Mouse (Mus musculus): ENCODE data around the gene Trhr2. TPM values are rescaled to one million over a fixed set of nuclear protein-coding genes. Genes with fewer than 3 reads are reported as not detected.

The Trhr2 gene
- polyA plus RNA-seq, 1 experiment from 2014 or later, result not detected

DNA sequence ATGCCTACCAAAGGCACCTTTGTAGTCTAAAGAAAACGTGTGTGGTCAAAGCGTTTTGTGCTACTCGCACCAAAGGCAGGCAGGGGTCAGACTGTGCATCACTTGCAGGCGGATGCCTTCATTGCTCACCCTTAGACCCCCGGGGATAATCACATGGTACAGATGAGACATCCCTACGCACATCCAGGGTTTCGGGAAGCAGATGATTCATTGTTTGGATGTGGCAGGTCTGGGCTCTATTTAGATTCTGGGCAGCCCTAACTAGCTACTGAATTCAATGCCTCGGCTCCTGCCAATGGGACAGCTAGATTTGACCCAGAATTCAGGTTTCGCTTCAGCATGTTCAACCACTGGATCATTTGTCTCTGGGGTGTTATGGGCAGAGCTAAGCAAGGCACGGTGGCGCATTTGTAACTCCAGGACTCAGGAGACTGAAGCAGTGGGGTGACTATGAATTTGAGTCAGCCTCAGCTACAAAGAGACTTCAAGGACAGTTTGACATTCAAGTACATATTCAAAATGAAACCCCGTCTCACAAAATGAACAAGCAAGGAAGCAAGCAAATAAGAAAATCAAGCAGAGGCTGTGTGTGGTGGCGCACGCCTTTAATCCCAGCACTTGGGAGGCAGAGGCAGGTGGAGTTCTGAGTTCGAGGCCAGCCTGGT, 1.3 kb downstream of the Trhr2 start:
- Histone ChIP-seq H3K4me2 (no peak overlapping the region), H3K4me3 (ENCODE audit: low read depth, low read length) (no peak overlapping the region), H3K4me1 (ENCODE audit: control insufficient read depth, insufficient read depth, low read length) (no peaks in the 10 kb centered on the region), H3K36me3 (ENCODE audit: control insufficient read depth, insufficient read depth, low read length) (no peaks in the 10 kb centered on the region), H3K27me3 (ENCODE audit: control insufficient read depth, insufficient read depth, low read length) (no peaks in the 10 kb centered on the region), H3K27ac (ENCODE audit: low read depth, low read length) (no peak overlapping the region), H3K9me3 (ENCODE audit: control insufficient read depth, low read length) (no peaks in the 10 kb centered on the region), H3K9ac (ENCODE audit: low read length) (no peak overlapping the region)
- 81% methylated on average over 15 of the region's 15 CpGs for WGBS
- peak; percentile 67 for DNase-seq (ENCODE audit: low spot score, missing footprints)
- no peak for ATAC-seq (ENCODE audit: low FRiP score)

DNA sequence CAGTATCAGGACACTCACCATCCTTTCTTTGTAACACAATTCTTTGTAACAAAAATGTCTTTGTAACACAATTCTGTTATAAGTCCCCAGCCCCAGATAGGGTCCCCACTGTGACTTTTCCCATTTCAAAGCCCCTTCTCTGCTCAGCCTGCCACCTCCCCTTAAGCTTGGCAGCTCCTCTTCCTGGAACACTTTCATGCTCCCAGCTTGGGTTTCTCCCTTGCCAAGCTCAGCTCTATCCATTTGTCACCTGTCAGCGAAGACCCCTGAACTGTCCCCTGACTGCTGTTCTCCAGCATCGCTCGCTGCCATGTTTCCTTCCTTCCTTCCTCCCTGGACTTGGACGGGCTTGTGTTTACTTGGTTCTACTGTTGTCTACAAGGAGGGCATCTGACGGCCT, 2.9 kb downstream of the Trhr2 start:
- DNase-seq (ENCODE audit: low spot score, missing footprints) (no peak), ATAC-seq (ENCODE audit: low FRiP score) (no peak)
- no peak overlapping the region for H3K4me3 ChIP-seq (ENCODE audit: low read depth, low read length)
- H3K9ac ChIP-seq (ENCODE audit: low read length), result no peak overlapping the region
- H3K27me3 ChIP-seq (ENCODE audit: control insufficient read depth, insufficient read depth, low read length), result no peaks in the 10 kb centered on the region
- WGBS, result 84% methylated on average over 5 of the region's 5 CpGs
- H3K4me2 ChIP-seq, result no peak overlapping the region
- H3K9me3 ChIP-seq (ENCODE audit: control insufficient read depth, low read length), result no peaks in the 10 kb centered on the region
- H3K27ac ChIP-seq (ENCODE audit: low read depth, low read length), result no peak overlapping the region
- no peaks in the 10 kb centered on the region for H3K36me3 ChIP-seq (ENCODE audit: control insufficient read depth, insufficient read depth, low read length)
- no peaks in the 10 kb centered on the region for H3K4me1 ChIP-seq (ENCODE audit: control insufficient read depth, insufficient read depth, low read length)

DNA sequence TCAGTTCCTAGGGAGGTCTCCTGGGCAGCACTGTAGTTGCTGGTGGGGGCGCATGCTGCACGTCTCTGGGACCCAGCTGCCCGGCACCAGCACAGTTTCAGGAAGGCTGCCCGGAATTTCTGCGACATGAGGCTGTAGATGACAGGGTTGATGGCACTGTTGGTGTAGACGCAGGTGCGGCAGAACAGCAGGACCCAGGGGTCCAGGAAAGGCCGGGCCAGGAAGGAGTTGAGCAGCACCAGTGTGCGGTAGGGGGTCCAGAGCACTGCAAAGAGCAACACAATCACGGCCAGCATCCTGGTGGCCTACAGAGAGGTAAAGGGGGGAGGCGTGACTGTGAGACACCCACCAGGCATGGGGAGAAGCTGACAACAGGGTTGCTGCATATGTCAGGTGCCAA, 3.3 kb downstream of the Trhr2 start:
- DNase-seq (ENCODE audit: low spot score, missing footprints) (peak; percentile 49), ATAC-seq (ENCODE audit: low FRiP score) (no peak)
- no peaks in the 10 kb centered on the region for H3K36me3 ChIP-seq (ENCODE audit: control insufficient read depth, insufficient read depth, low read length)
- H3K27ac ChIP-seq (ENCODE audit: low read depth, low read length), result no peak overlapping the region
- no peak overlapping the region for H3K4me3 ChIP-seq (ENCODE audit: low read depth, low read length)
- H3K4me1 ChIP-seq (ENCODE audit: control insufficient read depth, insufficient read depth, low read length), result no peaks in the 10 kb centered on the region
- H3K4me2 ChIP-seq, result no peak overlapping the region
- H3K27me3 ChIP-seq (ENCODE audit: control insufficient read depth, insufficient read depth, low read length), result no peaks in the 10 kb centered on the region
- no peak overlapping the region for H3K9ac ChIP-seq (ENCODE audit: low read length)
- H3K9me3 ChIP-seq (ENCODE audit: control insufficient read depth, low read length), result no peaks in the 10 kb centered on the region
- 62% methylated on average over 11 of the region's 11 CpGs for WGBS

DNA sequence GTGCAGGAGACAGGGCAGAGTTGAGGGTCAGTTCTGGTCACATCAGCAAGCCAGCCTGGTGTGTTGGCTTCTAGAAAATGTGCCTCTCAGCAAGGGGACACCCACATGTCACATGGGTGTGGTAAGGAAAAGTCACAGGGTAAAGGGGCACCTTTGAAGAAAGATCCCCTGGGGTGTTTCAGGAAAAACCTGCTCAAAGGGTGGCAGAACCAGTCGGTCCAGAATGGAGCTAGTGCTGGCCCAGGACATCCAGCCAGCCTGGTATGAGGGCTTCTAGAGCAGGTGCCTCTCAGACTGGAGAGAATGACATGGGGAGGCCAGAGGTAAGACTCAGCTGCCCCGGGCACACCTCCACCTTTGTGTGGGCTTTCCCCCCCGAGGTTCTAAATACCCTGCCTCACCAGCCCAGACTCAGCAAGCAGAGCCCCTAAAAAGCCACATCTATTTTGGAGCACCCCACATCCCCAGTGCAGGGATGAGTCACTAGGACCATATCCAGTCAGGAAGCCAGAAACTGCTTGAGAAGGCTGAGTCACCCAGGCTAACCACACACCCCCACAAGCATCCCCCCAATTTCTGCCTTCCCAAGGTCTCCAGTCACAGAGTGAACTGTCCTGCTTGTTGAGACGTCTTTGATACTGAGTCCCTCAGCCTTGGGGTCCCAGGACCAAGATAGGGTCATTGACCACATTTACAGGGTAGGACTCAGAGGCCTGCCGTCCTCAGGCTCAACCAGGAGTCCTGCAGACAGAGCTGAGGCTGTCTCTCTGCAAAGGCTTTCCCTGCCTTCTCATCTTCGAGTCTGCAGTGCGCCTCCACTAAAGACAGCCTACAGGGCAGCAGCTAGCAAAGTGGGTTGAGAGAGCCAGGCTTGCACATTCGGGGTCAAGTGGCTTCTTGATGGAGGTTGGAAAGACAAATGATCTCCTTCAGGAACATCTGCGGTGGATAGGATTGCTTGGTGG, 4.6 kb downstream of the Trhr2 start:
- no peaks in the 10 kb centered on the region for H3K9me3 ChIP-seq (ENCODE audit: control insufficient read depth, low read length)
- no peaks in the 10 kb centered on the region for H3K27me3 ChIP-seq (ENCODE audit: control insufficient read depth, insufficient read depth, low read length)
- no peak overlapping the region for H3K4me3 ChIP-seq (ENCODE audit: low read depth, low read length)
- H3K27ac ChIP-seq (ENCODE audit: low read depth, low read length), result no peak overlapping the region
- no peak for ATAC-seq (ENCODE audit: low FRiP score)
- H3K36me3 ChIP-seq (ENCODE audit: control insufficient read depth, insufficient read depth, low read length), result no peaks in the 10 kb centered on the region
- peaks cover under 1% of the 10 kb centered on the region for H3K4me1 ChIP-seq (ENCODE audit: control insufficient read depth, insufficient read depth, low read length)
- peak; percentile 74 for DNase-seq (ENCODE audit: low spot score, missing footprints)
- 76% methylated on average over 9 of the region's 9 CpGs for WGBS
- no peak overlapping the region for H3K9ac ChIP-seq (ENCODE audit: low read length)
- no peak overlapping the region for H3K4me2 ChIP-seq

DNA sequence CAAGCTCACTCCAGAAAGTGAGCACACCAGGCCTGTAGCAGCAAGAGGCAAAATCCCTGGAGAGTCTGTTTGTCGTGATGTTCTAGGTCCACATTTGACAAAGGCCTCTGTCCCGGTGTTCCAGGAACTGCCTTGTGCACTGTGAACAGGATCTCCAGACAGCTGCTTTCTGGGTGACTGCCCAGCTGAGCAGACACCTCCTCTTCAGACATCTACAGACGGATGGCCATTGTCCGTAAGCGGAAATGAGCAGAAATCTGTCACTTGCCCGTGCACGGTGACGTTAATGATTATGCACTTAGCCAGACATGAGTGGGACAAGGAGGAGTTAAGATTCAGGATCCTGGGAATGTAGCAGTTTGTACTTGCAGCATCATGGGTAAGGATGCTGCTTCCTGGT, 6.4 kb downstream of the Trhr2 start:
- WGBS, result 89% methylated on average over 8 of the region's 8 CpGs
- no peaks in the 10 kb centered on the region for H3K9me3 ChIP-seq (ENCODE audit: control insufficient read depth, low read length)
- H3K27me3 ChIP-seq (ENCODE audit: control insufficient read depth, insufficient read depth, low read length), result no peaks in the 10 kb centered on the region
- no peak overlapping the region for H3K27ac ChIP-seq (ENCODE audit: low read depth, low read length)
- no peak overlapping the region for H3K9ac ChIP-seq (ENCODE audit: low read length)
- H3K4me2 ChIP-seq, result no peak overlapping the region
- H3K4me3 ChIP-seq (ENCODE audit: low read depth, low read length), result no peak overlapping the region
- DNase-seq (ENCODE audit: low spot score, missing footprints) (no peak), ATAC-seq (ENCODE audit: low FRiP score) (no peak)
- H3K36me3 ChIP-seq (ENCODE audit: control insufficient read depth, insufficient read depth, low read length), result no peaks in the 10 kb centered on the region
- H3K4me1 ChIP-seq (ENCODE audit: control insufficient read depth, insufficient read depth, low read length), result peaks cover 14% of the 10 kb centered on the region

DNA sequence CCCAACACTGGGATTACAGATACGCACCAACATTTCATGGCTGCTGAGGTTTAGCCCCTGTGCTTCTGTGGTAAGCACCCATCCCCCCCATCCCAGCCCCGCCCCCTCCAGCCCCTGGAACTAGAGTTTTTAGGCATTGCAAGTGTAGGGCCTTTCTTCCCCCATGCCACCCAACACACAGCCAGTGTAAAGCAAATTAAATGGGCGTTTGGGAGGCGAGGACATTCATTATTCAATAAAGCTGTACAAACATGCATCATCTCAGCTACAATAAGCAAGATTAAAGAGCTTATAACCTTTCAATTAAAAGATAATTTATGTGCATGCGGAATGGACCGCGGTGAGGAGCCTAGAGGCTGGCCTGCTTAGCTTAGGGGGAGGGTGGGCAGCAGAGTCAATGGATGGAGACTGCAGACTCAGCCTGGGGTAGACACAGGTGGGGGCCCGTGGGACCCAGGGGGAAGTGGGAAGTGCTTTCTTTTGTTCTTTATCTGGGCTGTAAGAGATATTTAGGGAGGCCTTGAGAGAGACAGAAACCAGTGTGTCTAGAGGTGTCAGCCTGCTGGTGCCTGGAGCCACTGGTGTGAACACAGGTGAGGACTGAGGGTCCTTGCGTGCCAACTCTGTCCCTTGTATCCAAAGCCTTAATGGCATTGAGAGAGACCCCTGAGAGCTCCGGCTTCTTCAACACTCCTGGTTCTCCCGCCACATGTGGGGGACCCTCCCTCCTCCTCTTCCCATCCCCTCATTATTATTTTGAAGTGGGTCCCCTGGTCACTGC, 10.0 kb downstream of the Trhr2 start:
- Histone ChIP-seq H3K4me2 (no peak overlapping the region), H3K36me3 (ENCODE audit: control insufficient read depth, insufficient read depth, low read length) (no peaks in the 10 kb centered on the region), H3K9ac (ENCODE audit: low read length) (no peak overlapping the region), H3K4me3 (ENCODE audit: low read depth, low read length) (no peak overlapping the region), H3K27ac (ENCODE audit: low read depth, low read length) (no peak overlapping the region), H3K9me3 (ENCODE audit: control insufficient read depth, low read length) (no peaks in the 10 kb centered on the region), H3K4me1 (ENCODE audit: control insufficient read depth, insufficient read depth, low read length) (peaks cover 14% of the 10 kb centered on the region), H3K27me3 (ENCODE audit: control insufficient read depth, insufficient read depth, low read length) (no peaks in the 10 kb centered on the region)
- peak; percentile 88 for ATAC-seq (ENCODE audit: low FRiP score)
- no peak for DNase-seq (ENCODE audit: low spot score, missing footprints)
- WGBS, result 26% methylated on average over 11 of the region's 11 CpGs

DNA sequence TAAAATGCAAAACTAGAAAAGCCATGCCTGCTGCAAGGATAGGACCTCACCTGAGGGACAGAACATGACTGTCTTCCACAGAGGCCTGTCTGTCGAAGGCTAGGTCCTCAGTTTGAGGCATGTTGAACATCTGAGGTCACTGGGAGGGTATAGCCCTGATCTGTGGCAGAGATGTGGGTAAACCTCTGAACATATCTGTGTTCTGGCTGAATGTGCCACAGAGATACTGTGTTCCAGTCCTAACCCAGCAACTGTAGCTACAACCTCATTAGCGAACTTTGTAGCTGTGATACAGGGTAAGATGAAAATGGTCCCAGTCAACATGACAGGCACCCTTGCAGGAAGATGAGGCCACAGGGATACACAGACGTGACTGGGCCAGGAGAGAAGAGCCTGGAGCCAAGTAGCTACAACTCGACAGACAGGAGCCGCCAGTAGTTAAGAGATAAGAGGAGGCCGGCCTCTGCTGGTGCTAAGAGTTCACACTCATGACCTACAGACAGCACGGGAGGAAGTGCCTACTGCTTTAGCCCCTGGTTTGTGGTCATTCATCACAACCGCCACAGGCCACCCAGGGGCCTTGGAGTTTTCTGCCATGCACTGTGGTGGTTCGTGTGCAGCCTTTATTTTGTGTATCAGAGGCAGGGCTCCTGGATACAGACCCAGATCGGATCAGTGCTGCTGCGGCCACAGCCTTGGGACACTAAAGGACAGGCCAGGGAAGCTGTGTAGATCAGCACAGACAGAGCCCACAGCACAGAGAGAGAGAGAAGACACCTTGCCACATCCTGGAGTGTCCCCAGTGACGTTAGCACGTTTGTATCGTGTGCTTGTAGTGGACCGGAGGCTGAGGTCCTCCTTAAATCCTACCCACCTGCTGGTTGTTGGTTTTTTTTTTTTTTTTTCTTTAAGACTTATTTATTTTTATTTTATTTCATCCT, 10.9 kb downstream of the Trhr2 start:
- peaks cover 4% of the 10 kb centered on the region for H3K27me3 ChIP-seq (ENCODE audit: control insufficient read depth, insufficient read depth, low read length)
- no peak overlapping the region for H3K9ac ChIP-seq (ENCODE audit: low read length)
- H3K4me3 ChIP-seq (ENCODE audit: low read depth, low read length), result no peak overlapping the region
- H3K36me3 ChIP-seq (ENCODE audit: control insufficient read depth, insufficient read depth, low read length), result no peaks in the 10 kb centered on the region
- peaks cover 14% of the 10 kb centered on the region for H3K4me1 ChIP-seq (ENCODE audit: control insufficient read depth, insufficient read depth, low read length)
- no peak overlapping the region for H3K4me2 ChIP-seq
- ATAC-seq (ENCODE audit: low FRiP score), result no peak
- WGBS, result 49% methylated on average over 15 of the region's 15 CpGs
- DNase-seq (ENCODE audit: low spot score, missing footprints), result peak; percentile 84
- H3K27ac ChIP-seq (ENCODE audit: low read depth, low read length), result 0 out of 2 replicates have a peak overlapping the region, but pooled peaks have one; percentile 15
- H3K9me3 ChIP-seq (ENCODE audit: control insufficient read depth, low read length), result no peaks in the 10 kb centered on the region

DNA sequence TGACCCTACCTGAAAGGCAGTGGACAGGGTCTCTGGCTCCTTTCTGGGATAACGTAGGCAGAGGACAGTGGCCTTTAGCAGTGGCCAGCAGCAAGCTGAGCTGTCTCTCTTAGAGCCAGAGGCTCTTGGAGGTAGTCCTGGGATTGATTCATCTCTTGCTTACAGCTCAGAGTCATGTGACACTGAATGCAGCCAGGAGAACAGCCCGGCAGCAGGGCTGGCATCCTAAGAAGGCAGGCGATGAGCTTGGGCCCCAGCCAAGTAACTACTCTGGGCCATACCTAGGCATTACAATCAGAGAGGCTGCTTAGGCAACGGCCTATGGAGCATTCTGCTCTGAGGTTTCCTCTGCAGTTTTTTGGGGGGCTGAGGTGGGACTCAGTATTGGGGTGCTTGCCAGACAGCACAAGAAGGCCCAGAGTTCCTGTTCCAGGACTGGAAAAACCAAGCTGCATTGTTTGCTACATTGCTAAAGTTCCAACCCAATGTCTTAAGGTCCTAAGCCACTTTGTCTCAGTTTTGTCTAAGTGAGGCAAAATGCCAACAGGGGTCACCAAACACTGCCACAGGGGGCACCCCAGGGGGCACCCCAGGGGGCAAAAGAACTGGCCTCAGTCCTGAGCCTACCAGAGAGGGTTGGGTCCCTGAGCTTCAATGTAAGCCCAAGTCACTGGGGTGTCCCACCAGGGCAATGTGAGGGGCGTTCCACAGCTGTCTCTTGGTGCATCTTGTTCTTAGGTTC, 12.6 kb downstream of the Trhr2 start:
- WGBS, result 77% methylated on average over 5 of the region's 5 CpGs
- no peak for ATAC-seq (ENCODE audit: low FRiP score)
- H3K27ac ChIP-seq (ENCODE audit: low read depth, low read length), result no peak overlapping the region
- H3K27me3 ChIP-seq (ENCODE audit: control insufficient read depth, insufficient read depth, low read length), result peaks cover 13% of the 10 kb centered on the region
- H3K4me3 ChIP-seq (ENCODE audit: low read depth, low read length), result no peak overlapping the region
- H3K9ac ChIP-seq (ENCODE audit: low read length), result no peak overlapping the region
- no peaks in the 10 kb centered on the region for H3K9me3 ChIP-seq (ENCODE audit: control insufficient read depth, low read length)
- peaks cover 26% of the 10 kb centered on the region for H3K4me1 ChIP-seq (ENCODE audit: control insufficient read depth, insufficient read depth, low read length)
- H3K36me3 ChIP-seq (ENCODE audit: control insufficient read depth, insufficient read depth, low read length), result no peaks in the 10 kb centered on the region
- no peak overlapping the region for H3K4me2 ChIP-seq
- no peak for DNase-seq (ENCODE audit: low spot score, missing footprints)
